Mouse (Mus musculus) ES-Bruce4 (cell line): Measurements from ENCODE around the gene Pcyox1.

Experiments
- CTCF ChIP-seq: IDR thresholded peaks from one replicate; pipeline ENCODE4 v1.8.1; 2011; ENCODE audit warnings: low read depth, low read length
- EP300 ChIP-seq: IDR thresholded peaks from 2 replicates; pipeline ENCODE4 v1.6.1; 2011; ENCODE audit warnings: low read depth, low read length; ENCODE audit not compliant: insufficient read depth
- POLR2A ChIP-seq: IDR thresholded peaks from one replicate; pipeline ENCODE4 v1.8.1; 2011; ENCODE audit warnings: low read length; ENCODE audit not compliant: insufficient read depth

DNA sequence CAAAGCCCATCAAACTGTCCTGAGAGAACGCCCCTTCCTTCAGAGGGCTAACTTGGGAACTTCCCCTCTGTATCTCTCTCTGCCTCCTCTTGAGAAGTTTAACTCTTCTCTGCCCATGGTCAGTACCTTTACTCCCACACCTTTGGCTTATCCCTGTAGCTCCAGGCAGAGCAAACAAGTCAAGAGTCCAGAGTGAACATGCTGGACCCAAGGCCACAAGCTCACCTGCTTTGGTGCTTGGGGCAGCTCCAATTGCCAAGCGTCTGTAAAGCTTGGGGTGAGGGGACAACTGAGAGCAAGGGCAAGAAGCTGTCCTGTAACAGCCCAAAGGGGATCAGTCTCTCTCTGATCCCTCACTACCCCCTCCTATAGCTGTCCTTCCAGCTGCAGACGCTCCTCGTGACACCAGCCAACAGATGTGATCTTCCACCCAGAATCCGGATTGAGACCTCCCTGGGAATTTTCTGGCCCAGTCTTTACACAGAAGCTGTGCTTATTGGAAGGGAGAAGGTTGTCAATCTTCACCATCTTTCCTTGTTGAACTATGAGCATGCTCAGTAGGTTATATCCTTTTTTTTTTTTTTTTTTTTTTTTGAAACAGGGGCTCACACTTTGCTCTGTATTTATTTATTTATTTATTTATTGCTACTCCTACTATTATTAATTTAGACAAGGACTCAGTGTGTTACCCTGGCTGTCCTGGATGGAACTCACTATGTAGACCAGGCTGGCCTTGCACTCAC, 11.4 kb downstream of the Pcyox1 start:
- TF ChIP-seq CTCF (no peak), EP300 (no peak), POLR2A (no peak)
